In genomic region chr9:114026261-114026934, GRCm38 (mm10) we compare ENCODE assay signal across 8 mouse cellular contexts. TPM values are rescaled to one million over a fixed set of nuclear protein-coding genes. Genes with fewer than 3 reads are reported as not detected.
DNase-seq lines count a peak whose midpoint lies in the region; ATAC-seq and TF ChIP-seq lines count a peak whose summit lies in the region.

No protein-coding gene starts in this region.

- no peak for TF ChIP-seq CTCF in cerebellum, adult 2 months (IDR thresholded peaks at IDR 0.05; ENCODE audit: borderline replicate concordance, insufficient read depth, low read depth, low read length)
- TF ChIP-seq CTCF in forebrain, postnatal 0 days (IDR thresholded peaks at IDR 0.05; ENCODE audit: low read depth): peak; percentile 58
- TF ChIP-seq CTCF in thymus, adult 2 months (IDR thresholded peaks at IDR 0.05; ENCODE audit: borderline replicate concordance, control insufficient read depth, extremely low read depth, insufficient read depth, low read length, poor library complexity): no peak

- peak; percentile 98 for ATAC-seq in forebrain, postnatal 0 days
- peak; percentile 93 for ATAC-seq in lung, embryonic 16.5 days (ENCODE audit: low read depth)

- TF ChIP-seq POLR2A in cerebellum, adult 2 months (IDR thresholded peaks at IDR 0.05; ENCODE audit: borderline replicate concordance, insufficient read depth, low read length): peak; percentile 65
- TF ChIP-seq POLR2A in thymus, adult 2 months (IDR thresholded peaks at IDR 0.05; ENCODE audit: control insufficient read depth, extremely low read depth, insufficient read depth, low read length, poor library complexity): 0 out of 2 replicates have a peak, but pooled peaks have one; percentile 10

- H3K4me3 ChIP-seq in cerebellum, adult 2 months (replicated peaks; ENCODE audit: insufficient read depth, low read depth, low read length): peak overlapping the region; percentile 86
- H3K4me3 ChIP-seq in forebrain, postnatal 0 days (ENCODE audit: low read depth, low read length): peak overlapping the region; percentile 62
- H3K4me3 ChIP-seq in hindbrain, embryonic 10.5 days: peak overlapping the region; percentile 87
- peak overlapping the region; percentile 60 for H3K4me3 ChIP-seq in lung, embryonic 16.5 days (ENCODE audit: low read length)
- H3K4me3 ChIP-seq in thymus, adult 2 months (ENCODE audit: control insufficient read depth, insufficient read depth, low read length): peak overlapping the region; percentile 48

- H3K36me3 ChIP-seq in forebrain, postnatal 0 days (ENCODE audit: insufficient read depth): no peaks in the 10 kb centered on the region
- no peaks in the 10 kb centered on the region for H3K36me3 ChIP-seq in hindbrain, embryonic 10.5 days
- no peaks in the 10 kb centered on the region for H3K36me3 ChIP-seq in lung, embryonic 16.5 days (ENCODE audit: control insufficient read depth, insufficient read depth, low read length)
- H3K36me3 ChIP-seq in thymus, adult 2 months (ENCODE audit: control insufficient read depth, insufficient read depth, low read length): no peaks in the 10 kb centered on the region

- peaks cover 4% of the 10 kb centered on the region; the same call in 1 of the 2 replicates for H3K4me1 ChIP-seq in cerebellum, adult 2 months (ENCODE audit: control insufficient read depth, insufficient read depth, low read length)
- peaks cover 7% of the 10 kb centered on the region; the same call in 1 of the 2 replicates for H3K4me1 ChIP-seq in forebrain, postnatal 0 days (ENCODE audit: insufficient read depth)
- peaks cover 23% of the 10 kb centered on the region for H3K4me1 ChIP-seq in hindbrain, embryonic 10.5 days (replicated peaks)
- H3K4me1 ChIP-seq in lung, embryonic 16.5 days (replicated peaks; ENCODE audit: control insufficient read depth, insufficient read depth, low read length): 0 out of 2 replicates have a peak, but pooled peaks cover 4% of the 10 kb centered on the region
- H3K4me1 ChIP-seq in thymus, adult 2 months (replicated peaks; ENCODE audit: control insufficient read depth, insufficient read depth, low read length): peaks cover 9% of the 10 kb centered on the region

- H3K27me3 ChIP-seq in cerebellum, adult 2 months (ENCODE audit: control insufficient read depth, insufficient read depth, low read length): no peaks in the 10 kb centered on the region
- no peaks in the 10 kb centered on the region for H3K27me3 ChIP-seq in forebrain, postnatal 0 days (ENCODE audit: insufficient read depth, low read length)
- H3K27me3 ChIP-seq in hindbrain, embryonic 10.5 days (ENCODE audit: insufficient read depth, poor library complexity, severe bottlenecking): no peaks in the 10 kb centered on the region
- H3K27me3 ChIP-seq in lung, embryonic 16.5 days (ENCODE audit: control insufficient read depth, insufficient read depth, low read depth, low read length): no peaks in the 10 kb centered on the region
- peaks cover 2% of the 10 kb centered on the region for H3K27me3 ChIP-seq in thymus, adult 2 months (ENCODE audit: control insufficient read depth, insufficient read depth, low read length)

- under 1% methylated on average over 52 of the region's 52 CpGs for WGBS in cerebellum, adult 2 months
- 2% methylated on average over 48 of the region's 52 CpGs for WGBS in forebrain, postnatal 0 days
- under 1% methylated on average over 52 of the region's 52 CpGs for WGBS in hindbrain, embryonic 10.5 days
- WGBS in lung, embryonic 16.5 days: 0% methylated on average over 49 of the region's 52 CpGs
- 1% methylated on average over 48 of the region's 52 CpGs for WGBS in thymus, adult 2 months

- peak overlapping the region; percentile 60 for H3K4me2 ChIP-seq in forebrain, postnatal 0 days (ENCODE audit: low read depth)
- peak overlapping the region; percentile 74 for H3K4me2 ChIP-seq in lung, embryonic 16.5 days (ENCODE audit: low read depth, low read length)

- peak; percentile 87 for DNase-seq in MN1 (ENCODE audit: low spot score)
- DNase-seq in cerebellum, adult 2 months: peak; percentile 87 to 90
- DNase-seq in forebrain, postnatal 0 days: peak; percentile 95
- peak; percentile 94 for DNase-seq in hindbrain, embryonic 10.5 days (ENCODE audit: low spot score)
- DNase-seq in layer of hippocampus, adult 9-11 months: peak; percentile 90
- DNase-seq in ovary, adult 18-20 months (ENCODE audit: low spot score): peak; percentile 28
- DNase-seq in thymus, adult 2 months: peak; percentile 75

- H3K9ac ChIP-seq in forebrain, postnatal 0 days: peak overlapping the region; percentile 77
- peak overlapping the region; percentile 62 for H3K9ac ChIP-seq in lung, embryonic 16.5 days (ENCODE audit: low read length)

- H3K27ac ChIP-seq in cerebellum, adult 2 months (ENCODE audit: insufficient read depth, low read length): no peak overlapping the region; the same call in 1 of the 2 replicates
- peak overlapping the region; percentile 74 for H3K27ac ChIP-seq in forebrain, postnatal 0 days (ENCODE audit: low read depth, low read length)
- H3K27ac ChIP-seq in hindbrain, embryonic 10.5 days: peak overlapping the region; percentile 90
- no peak overlapping the region for H3K27ac ChIP-seq in lung, embryonic 16.5 days (ENCODE audit: low read length)
- no peak overlapping the region for H3K27ac ChIP-seq in thymus, adult 2 months (ENCODE audit: control insufficient read depth, insufficient read depth, low read length)

- H3K9me3 ChIP-seq in forebrain, postnatal 0 days (ENCODE audit: low read length): no peaks in the 10 kb centered on the region
- no peaks in the 10 kb centered on the region for H3K9me3 ChIP-seq in hindbrain, embryonic 10.5 days
- H3K9me3 ChIP-seq in lung, embryonic 16.5 days (ENCODE audit: control insufficient read depth, low read length): no peaks in the 10 kb centered on the region

RNA-seq across cellular contexts. Expression of gene Fbxl2, which starts 19.6 kb away (rescaled TPM):
- 25.2 and 28.4 TPM in 2 replicates for polyA plus RNA-seq in cerebellum, adult 2 months (2012; rRNA removed)
- total RNA-seq in forebrain, postnatal 0 days (2014; rRNA removed): 29.9 and 34.0 TPM in 2 replicates
- polyA plus RNA-seq in forebrain, postnatal 0 days (2015; fragmentation: Nextera tagmentation; extraction: Ambion mirVana): 24.2 and 26.1 TPM in 2 replicates
- 6.4 and 8.8 TPM in 2 replicates for polyA plus RNA-seq in hindbrain, embryonic 10.5 days (2016; fragmentation: Nextera tagmentation; extraction: Ambion mirVana)
- polyA plus RNA-seq in lung, embryonic 16.5 days (2015; fragmentation: Nextera tagmentation; extraction: Ambion mirVana): 3.6 and 4.4 TPM in 2 replicates
- 1.9 and 3.2 TPM in 2 replicates for polyA plus RNA-seq in thymus, adult 2 months (2012; rRNA removed)

RNA-seq across cellular contexts. Expression of gene Susd5, which starts 30.5 kb away (rescaled TPM):
- polyA plus RNA-seq in cerebellum, adult 2 months (2012; rRNA removed): 1.4 and 1.8 TPM in 2 replicates
- total RNA-seq in forebrain, postnatal 0 days (2014; rRNA removed): 0.54 and 1.6 TPM in 2 replicates
- 0.09 and 0.31 TPM in 2 replicates for polyA plus RNA-seq in forebrain, postnatal 0 days (2015; fragmentation: Nextera tagmentation; extraction: Ambion mirVana)
- polyA plus RNA-seq in hindbrain, embryonic 10.5 days (2016; fragmentation: Nextera tagmentation; extraction: Ambion mirVana): 0.16 and 0.30 TPM in 2 replicates
- 1.2 and 1.3 TPM in 2 replicates for polyA plus RNA-seq in lung, embryonic 16.5 days (2015; fragmentation: Nextera tagmentation; extraction: Ambion mirVana)
- 0.30 and 0.82 TPM in 2 replicates for polyA plus RNA-seq in thymus, adult 2 months (2012; rRNA removed)

Comparison
In these comparisons a context has a peak if more than half of its experiments do, and no peak if none do; other contexts are left out.
1. DNase-seq: peak in every context shown above with its lines; median percentile 95 in forebrain, postnatal 0 days; 94 in hindbrain, embryonic 10.5 days; 90 in layer of hippocampus, adult 9-11 months; 88 in cerebellum, adult 2 months; 87 in MN1; 75 in thymus, adult 2 months; 28 in ovary, adult 18-20 months.
2. H3K27ac ChIP-seq: peak in forebrain, postnatal 0 days (single experiment) and hindbrain, embryonic 10.5 days (single experiment); none in cerebellum, adult 2 months (single experiment), lung, embryonic 16.5 days (single experiment) and thymus, adult 2 months (single experiment).
3. Peak in every context shown above with its lines, with median percentiles within 50 percentile points of each other: H3K4me3 ChIP-seq.